Mouse (Mus musculus): ENCODE data around the gene Mog. TPM values are rescaled to one million over a fixed set of nuclear protein-coding genes. Genes with fewer than 3 reads are reported as not detected.

The Mog gene
- polyA plus RNA-seq (2016; fragmentation: Nextera tagmentation; extraction: Ambion mirVana), result 0.10 TPM in 1 of 2 replicates, not detected in the other

DNA sequence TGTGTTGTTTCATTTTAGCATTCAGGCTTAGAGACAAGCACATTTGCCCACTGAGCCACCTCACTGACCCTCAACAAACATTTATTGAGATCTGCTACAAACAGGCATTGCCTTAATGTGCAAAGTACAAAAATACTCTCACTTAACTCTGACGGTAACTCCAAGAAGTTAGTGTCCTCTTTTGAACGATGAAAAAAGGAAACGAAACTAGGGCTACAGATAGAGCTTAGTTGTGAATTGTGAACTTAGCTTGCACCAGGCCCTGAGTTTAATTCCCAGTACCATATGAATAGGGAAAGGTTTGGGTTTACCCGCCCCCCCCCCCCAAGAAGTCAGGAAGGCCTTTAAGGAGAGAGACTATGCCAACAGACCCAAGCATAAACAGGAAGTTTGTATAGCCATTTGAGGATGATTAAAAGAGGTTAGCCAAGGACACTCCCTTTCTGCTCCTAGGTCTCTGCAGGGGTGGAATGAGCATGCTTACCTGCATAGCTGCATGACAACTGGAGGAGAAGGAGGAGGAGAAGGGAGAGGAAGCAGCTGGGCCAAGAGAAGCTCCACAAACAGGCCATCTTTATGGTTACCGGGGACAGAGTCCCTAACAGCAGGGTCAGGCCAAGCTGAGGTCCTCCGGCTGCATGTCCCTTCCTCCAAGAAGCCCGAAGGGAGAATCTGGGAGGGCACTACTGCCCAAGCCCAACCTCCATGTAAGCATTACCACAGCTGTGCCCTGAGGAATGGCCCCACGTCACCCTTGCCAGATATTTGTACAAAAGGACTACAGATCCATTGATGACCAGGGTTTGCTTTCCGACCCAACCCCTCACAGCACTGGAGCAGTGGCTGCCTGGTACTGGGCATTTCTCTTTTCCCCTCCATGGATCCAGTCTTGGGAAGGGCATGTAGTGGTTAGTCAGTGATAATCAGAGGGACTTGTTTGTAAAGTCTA, at the start of gene Mog:
TSS of gene Mog (minus strand) at position 771 of the 949 bp plus-strand sequence.
- no peaks in the 10 kb centered on the region for H3K36me3 ChIP-seq
- no peak for ATAC-seq (ENCODE audit: insufficient number of reproducible peaks, low FRiP score)
- WGBS, result 68% methylated on average over 9 of the region's 9 CpGs
- H3K4me3 ChIP-seq, result no peak within 1 kb of the TSS
- no peaks in the 10 kb centered on the region for H3K4me1 ChIP-seq (replicated peaks)
- no peak within 1 kb of the TSS for H3K4me2 ChIP-seq
- no peak within 1 kb of the TSS for H3K27ac ChIP-seq (ENCODE audit: poor library complexity, severe bottlenecking)
- H3K27me3 ChIP-seq (replicated peaks), result no peaks in the 10 kb centered on the region
- H3K9me3 ChIP-seq (replicated peaks), result no peaks in the 10 kb centered on the region; the same call in 1 of the 2 replicates
- H3K9ac ChIP-seq, result no peak within 1 kb of the TSS

DNA sequence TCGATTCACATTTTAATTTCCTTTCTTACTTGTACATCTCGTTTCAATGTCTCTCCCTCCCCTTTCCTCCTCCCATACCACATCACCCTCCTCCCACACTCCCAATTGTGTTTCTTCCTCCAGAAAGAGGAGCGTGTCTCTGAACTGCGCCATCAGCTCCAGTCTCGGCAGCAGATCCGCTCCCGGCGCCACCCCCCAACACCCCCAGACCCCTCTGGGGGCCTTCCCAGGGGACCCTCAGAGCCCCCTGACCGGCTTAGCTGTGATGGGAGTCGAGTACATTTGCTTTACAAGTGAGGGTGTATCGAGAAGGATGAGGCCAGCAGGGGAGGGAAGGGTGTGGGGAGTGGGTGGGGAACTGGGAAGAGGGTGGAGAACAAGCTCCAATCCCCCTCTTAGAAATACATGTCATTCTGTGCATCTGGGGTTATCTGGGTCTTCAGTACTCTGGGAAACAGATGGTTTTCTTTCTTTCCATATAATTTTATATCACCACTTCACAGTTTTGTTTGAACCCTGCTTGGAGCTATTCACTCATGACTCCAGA, 49.6 kb upstream of the Mog start:
- 56% methylated on average over 11 of the region's 11 CpGs for WGBS
- Histone ChIP-seq H3K36me3 (peaks cover 65% of the 10 kb centered on the region), H3K9me3 (replicated peaks) (no peaks in the 10 kb centered on the region), H3K4me2 (no peak overlapping the region), H3K9ac (no peak overlapping the region), H3K4me3 (no peak overlapping the region), H3K4me1 (replicated peaks) (no peaks in the 10 kb centered on the region), H3K27me3 (replicated peaks) (no peaks in the 10 kb centered on the region), H3K27ac (ENCODE audit: poor library complexity, severe bottlenecking) (no peak overlapping the region)
- ATAC-seq (ENCODE audit: insufficient number of reproducible peaks, low FRiP score), result no peak

DNA sequence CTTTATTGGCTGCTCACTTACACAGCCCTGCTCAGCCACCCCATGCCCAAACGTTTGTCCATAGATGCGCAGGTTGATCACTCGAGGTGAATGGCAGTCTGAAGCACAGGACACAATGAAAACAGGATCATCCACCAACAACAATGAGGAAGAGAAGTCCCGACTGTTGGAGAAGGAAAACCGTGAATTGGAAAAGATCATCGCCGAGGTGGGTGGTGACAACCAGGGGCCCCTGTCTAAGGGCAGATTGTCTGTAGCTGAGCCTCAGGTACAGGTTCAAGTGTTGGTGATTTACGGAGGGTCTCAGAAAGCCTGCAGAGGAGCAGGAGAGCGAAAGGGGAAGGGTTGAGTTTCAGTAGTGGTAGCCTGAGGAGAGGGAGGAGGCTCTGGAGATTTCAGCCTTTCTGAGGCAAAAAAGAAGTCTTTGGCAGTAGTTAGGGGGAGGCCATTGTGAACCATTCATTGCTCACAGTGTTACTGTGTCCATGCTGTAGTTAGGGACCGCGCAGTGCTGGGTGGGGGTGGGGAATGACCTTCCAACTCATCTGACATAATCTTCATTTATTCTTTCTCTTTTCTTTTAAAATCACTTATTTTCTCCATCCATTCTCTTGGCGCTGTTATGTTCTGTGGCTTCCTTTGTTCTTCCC, 49.0 kb upstream of the Mog start:
- no peak overlapping the region for H3K4me2 ChIP-seq
- no peak overlapping the region for H3K27ac ChIP-seq (ENCODE audit: poor library complexity, severe bottlenecking)
- H3K9ac ChIP-seq, result no peak overlapping the region
- H3K4me1 ChIP-seq (replicated peaks), result no peaks in the 10 kb centered on the region
- H3K4me3 ChIP-seq, result no peak overlapping the region
- peaks cover 71% of the 10 kb centered on the region for H3K36me3 ChIP-seq
- 78% methylated on average over 12 of the region's 12 CpGs for WGBS
- ATAC-seq (ENCODE audit: insufficient number of reproducible peaks, low FRiP score), result no peak
- no peaks in the 10 kb centered on the region for H3K27me3 ChIP-seq (replicated peaks)
- H3K9me3 ChIP-seq (replicated peaks), result no peaks in the 10 kb centered on the region

DNA sequence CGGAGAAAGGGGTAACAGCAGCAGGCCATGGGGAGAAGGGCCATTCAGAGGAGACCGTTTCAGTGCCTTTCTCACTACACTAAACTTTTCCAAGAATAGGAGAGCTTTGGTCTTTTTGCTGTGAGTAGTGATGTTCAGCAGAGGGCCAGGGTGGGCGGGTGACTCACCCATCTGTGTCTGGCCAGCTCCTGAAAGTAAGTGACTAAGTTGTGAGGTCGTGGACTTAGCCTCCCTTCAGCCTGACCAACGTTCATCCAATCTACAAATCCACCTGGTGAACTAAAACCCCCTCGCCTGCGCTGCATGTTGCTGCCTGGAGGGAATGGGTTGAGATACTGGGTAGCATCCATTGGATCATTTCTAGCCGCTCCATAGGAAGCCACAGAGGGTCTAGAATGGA, 46.9 kb upstream of the Mog start:
- H3K27ac ChIP-seq (ENCODE audit: poor library complexity, severe bottlenecking), result no peak overlapping the region
- H3K4me3 ChIP-seq, result no peak overlapping the region
- no peak for ATAC-seq (ENCODE audit: insufficient number of reproducible peaks, low FRiP score)
- H3K4me2 ChIP-seq, result no peak overlapping the region
- no peak overlapping the region for H3K9ac ChIP-seq
- WGBS, result 81% methylated on average over 8 of the region's 8 CpGs
- H3K36me3 ChIP-seq, result peaks cover 90% of the 10 kb centered on the region
- H3K4me1 ChIP-seq (replicated peaks), result no peaks in the 10 kb centered on the region
- no peaks in the 10 kb centered on the region for H3K27me3 ChIP-seq (replicated peaks)
- H3K9me3 ChIP-seq (replicated peaks), result no peaks in the 10 kb centered on the region

DNA sequence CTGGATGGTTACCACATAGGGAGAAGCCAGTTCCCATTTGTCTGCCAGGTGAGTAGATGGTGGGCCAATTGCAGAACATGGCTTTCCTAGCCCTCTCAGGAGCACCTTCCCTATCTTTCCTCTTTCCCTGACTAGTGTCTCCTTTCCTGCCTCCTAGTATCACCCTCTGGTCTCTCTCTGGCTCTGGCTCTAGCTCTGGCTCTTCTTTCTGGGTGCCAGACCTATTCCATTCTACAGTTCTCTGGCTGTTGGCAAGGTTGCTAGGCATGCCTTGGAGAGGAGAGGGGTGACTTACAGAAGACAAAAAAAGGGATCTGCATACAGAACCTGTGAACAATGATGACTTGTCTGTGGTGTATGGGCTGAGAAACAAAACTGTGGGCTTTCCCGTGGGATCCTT, 44.7 kb upstream of the Mog start:
- no peaks in the 10 kb centered on the region for H3K9me3 ChIP-seq (replicated peaks)
- no peak for ATAC-seq (ENCODE audit: insufficient number of reproducible peaks, low FRiP score)
- H3K4me1 ChIP-seq (replicated peaks), result no peaks in the 10 kb centered on the region
- WGBS, result 84% methylated on average over 1 of the region's 1 CpGs
- H3K36me3 ChIP-seq, result peaks cover 90% of the 10 kb centered on the region
- H3K4me3 ChIP-seq, result no peak overlapping the region
- no peaks in the 10 kb centered on the region for H3K27me3 ChIP-seq (replicated peaks)
- no peak overlapping the region for H3K4me2 ChIP-seq
- no peak overlapping the region for H3K9ac ChIP-seq
- no peak overlapping the region for H3K27ac ChIP-seq (ENCODE audit: poor library complexity, severe bottlenecking)

DNA sequence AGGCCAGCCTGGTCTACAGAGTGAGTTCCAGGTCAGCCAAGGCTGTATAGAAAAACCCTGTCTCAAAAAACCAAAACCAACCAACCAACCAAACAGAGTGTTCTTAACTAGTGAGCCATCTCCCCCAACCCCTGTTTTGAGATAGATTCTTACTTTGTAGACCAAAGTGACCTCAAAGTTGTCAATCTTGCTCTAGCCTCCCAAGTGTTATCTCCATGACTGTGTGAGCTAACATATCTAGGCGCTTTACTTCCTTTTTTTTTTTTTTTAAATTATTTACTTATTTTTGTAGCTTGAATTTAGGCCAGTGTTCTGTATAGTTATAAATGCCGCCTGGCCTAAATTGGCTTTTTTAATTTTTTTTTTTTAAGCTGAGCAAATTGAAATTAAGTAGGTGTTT, 42.8 kb upstream of the Mog start:
- WGBS, result 93% methylated on average over 2 of the region's 2 CpGs
- Histone ChIP-seq H3K27me3 (replicated peaks) (no peaks in the 10 kb centered on the region), H3K4me3 (no peak overlapping the region), H3K36me3 (peaks cover 91% of the 10 kb centered on the region), H3K9me3 (replicated peaks) (no peaks in the 10 kb centered on the region), H3K4me1 (replicated peaks) (no peaks in the 10 kb centered on the region), H3K27ac (ENCODE audit: poor library complexity, severe bottlenecking) (no peak overlapping the region), H3K4me2 (no peak overlapping the region), H3K9ac (no peak overlapping the region)
- no peak for ATAC-seq (ENCODE audit: insufficient number of reproducible peaks, low FRiP score)

DNA sequence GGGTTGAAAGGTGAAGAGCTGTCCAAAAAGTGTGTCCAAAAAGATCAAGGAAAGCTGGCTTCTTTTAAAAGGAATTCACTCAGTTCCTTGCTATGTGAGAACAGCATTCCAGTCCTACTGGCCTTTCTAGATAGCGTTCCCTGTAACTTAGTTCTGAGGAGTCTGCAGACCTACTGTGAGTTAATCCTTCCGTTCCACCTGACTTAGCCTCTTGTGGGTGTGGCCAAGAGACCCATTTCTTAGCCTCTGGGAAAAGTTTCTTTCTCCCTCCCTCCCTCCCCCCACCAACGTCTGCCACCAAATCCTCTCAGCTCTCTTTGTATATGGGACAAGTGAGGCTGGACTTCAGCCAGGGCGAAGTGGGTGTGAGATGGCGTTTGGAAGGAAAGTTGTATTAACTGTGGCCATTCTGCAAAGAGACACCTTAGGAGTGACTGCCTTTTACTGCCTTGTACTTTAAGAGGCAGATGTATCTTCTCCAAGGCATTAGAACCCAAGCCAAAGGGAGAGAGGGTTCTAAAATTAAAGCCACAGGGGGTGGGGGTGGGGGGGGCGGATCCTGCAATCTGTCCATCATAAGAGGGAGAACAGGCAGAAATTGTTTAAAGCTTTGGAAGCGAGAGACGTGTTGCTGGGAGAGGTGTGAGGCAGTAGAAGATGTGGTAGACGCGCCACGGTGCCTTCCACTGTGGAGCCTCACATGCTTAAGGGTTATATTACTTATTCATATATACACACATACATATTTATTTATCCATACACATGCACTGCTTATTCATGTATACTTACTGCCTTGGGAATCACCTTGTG, 40.7 kb upstream of the Mog start:
- no peak overlapping the region for H3K4me3 ChIP-seq
- WGBS, result 81% methylated on average over 11 of the region's 11 CpGs
- H3K27ac ChIP-seq (ENCODE audit: poor library complexity, severe bottlenecking), result no peak overlapping the region
- no peak overlapping the region for H3K9ac ChIP-seq
- H3K36me3 ChIP-seq, result peaks cover 84% of the 10 kb centered on the region
- no peaks in the 10 kb centered on the region for H3K4me1 ChIP-seq (replicated peaks)
- no peaks in the 10 kb centered on the region for H3K27me3 ChIP-seq (replicated peaks)
- H3K9me3 ChIP-seq (replicated peaks), result no peaks in the 10 kb centered on the region
- H3K4me2 ChIP-seq, result no peak overlapping the region
- ATAC-seq (ENCODE audit: insufficient number of reproducible peaks, low FRiP score), result no peak

DNA sequence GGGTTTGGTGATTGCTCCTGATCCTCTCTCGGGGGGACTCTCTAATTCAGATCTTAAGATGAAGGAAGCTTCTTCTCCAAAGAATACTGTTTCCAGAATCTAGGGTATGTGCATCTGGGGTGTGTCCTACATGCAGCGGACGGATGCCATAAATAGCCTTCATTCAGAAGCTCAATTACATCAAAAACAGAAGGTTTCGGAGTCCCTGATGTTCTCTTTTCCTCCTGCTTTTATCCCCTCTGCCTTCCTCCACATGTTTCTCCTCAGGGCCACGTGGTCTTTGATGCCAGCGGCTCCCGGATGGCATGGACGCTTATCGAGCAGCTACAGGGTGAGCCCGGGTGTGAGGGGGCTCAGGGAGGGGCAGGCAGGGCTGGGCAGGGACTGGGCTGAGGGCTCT, 39.9 kb upstream of the Mog start:
- no peak overlapping the region for H3K27ac ChIP-seq (ENCODE audit: poor library complexity, severe bottlenecking)
- WGBS, result 63% methylated on average over 10 of the region's 10 CpGs
- H3K4me2 ChIP-seq, result no peak overlapping the region
- H3K9me3 ChIP-seq (replicated peaks), result no peaks in the 10 kb centered on the region
- H3K9ac ChIP-seq, result no peak overlapping the region
- no peak for ATAC-seq (ENCODE audit: insufficient number of reproducible peaks, low FRiP score)
- H3K4me3 ChIP-seq, result no peak overlapping the region
- no peaks in the 10 kb centered on the region for H3K27me3 ChIP-seq (replicated peaks)
- H3K4me1 ChIP-seq (replicated peaks), result no peaks in the 10 kb centered on the region
- H3K36me3 ChIP-seq, result peaks cover 78% of the 10 kb centered on the region

DNA sequence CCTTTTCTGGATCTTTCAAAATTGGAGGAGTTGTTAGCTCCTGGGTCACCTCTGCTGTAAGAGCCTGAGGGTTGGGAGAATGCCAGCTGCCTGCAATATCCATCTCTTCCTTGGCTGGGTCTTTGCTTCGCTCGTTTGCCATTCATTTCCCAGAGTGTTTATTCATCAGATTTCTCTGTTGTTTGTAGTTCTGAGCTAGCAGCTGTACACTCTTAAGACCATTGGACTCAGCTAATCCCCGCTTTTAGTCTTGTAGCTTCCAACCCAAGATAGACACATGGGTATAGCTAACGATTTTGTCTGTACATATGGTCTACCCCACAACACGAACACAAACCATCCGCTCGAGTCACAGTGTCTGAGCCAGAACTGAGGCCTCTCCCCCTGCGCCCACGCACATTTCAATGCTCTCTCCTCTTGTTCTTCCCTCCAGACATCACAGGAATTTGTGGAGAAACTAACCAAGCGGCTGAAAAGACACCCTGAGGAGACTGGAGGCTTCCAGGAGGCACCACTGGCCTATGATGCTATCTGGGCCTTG, 39.0 kb upstream of the Mog start:
- peaks cover 69% of the 10 kb centered on the region for H3K36me3 ChIP-seq
- no peak overlapping the region for H3K4me3 ChIP-seq
- 86% methylated on average over 10 of the region's 10 CpGs for WGBS
- no peak overlapping the region for H3K4me2 ChIP-seq
- ATAC-seq (ENCODE audit: insufficient number of reproducible peaks, low FRiP score), result no peak
- no peaks in the 10 kb centered on the region for H3K4me1 ChIP-seq (replicated peaks)
- H3K9ac ChIP-seq, result no peak overlapping the region
- H3K27ac ChIP-seq (ENCODE audit: poor library complexity, severe bottlenecking), result no peak overlapping the region
- H3K27me3 ChIP-seq (replicated peaks), result no peaks in the 10 kb centered on the region
- no peaks in the 10 kb centered on the region for H3K9me3 ChIP-seq (replicated peaks)

DNA sequence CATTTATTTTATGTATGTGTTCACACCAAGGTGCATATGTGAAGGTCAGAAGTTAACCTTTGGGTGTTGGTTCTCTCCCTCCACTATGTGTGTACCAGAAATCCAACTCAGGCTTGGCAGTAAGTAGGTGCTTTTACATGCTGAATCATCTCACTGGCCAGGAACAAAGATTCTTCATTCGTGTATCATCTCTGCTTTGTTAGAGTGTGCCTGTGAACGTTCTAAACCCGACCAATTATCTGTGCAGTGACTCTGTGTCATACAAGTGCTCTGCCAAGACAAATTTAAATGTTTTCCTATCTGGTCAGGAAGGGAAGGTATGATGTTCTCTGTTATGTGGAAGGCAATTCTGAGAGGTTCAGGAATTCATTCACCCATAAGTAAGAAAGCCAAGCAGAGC, 38.2 kb upstream of the Mog start:
- no peak for ATAC-seq (ENCODE audit: insufficient number of reproducible peaks, low FRiP score)
- WGBS, result 66% methylated on average over 3 of the region's 3 CpGs
- H3K27ac ChIP-seq (ENCODE audit: poor library complexity, severe bottlenecking), result no peak overlapping the region
- H3K9me3 ChIP-seq (replicated peaks), result no peaks in the 10 kb centered on the region
- H3K4me2 ChIP-seq, result no peak overlapping the region
- H3K36me3 ChIP-seq, result peaks cover 67% of the 10 kb centered on the region
- H3K4me1 ChIP-seq (replicated peaks), result no peaks in the 10 kb centered on the region
- no peak overlapping the region for H3K4me3 ChIP-seq
- H3K27me3 ChIP-seq (replicated peaks), result no peaks in the 10 kb centered on the region
- no peak overlapping the region for H3K9ac ChIP-seq

Data from heart, embryonic 12.5 days (tissue).